Mouse (Mus musculus) left cerebral cortex, adult 8-10 months (tissue): Measurements from ENCODE around the gene Atp7b. TPM values are rescaled to one million over a fixed set of nuclear protein-coding genes. Genes with fewer than 3 reads are reported as not detected.

Source experiments
- DNase-seq, 2 experiments: peaks; one replicate each; pipeline ENCODE4 v3.0.0; 2022; ENCODE audit warnings: low spot score in 2 of 2
- total RNA-seq, 4 experiments: library from RNA; stranded (reverse); gene quantifications; 2 replicates each; pipeline ENCODE4 v1.2.4; 2022

The Atp7b gene
- 1 to 10 TPM; 2.0 to 2.3 (median 2.2) TPM for total RNA-seq

DNA sequence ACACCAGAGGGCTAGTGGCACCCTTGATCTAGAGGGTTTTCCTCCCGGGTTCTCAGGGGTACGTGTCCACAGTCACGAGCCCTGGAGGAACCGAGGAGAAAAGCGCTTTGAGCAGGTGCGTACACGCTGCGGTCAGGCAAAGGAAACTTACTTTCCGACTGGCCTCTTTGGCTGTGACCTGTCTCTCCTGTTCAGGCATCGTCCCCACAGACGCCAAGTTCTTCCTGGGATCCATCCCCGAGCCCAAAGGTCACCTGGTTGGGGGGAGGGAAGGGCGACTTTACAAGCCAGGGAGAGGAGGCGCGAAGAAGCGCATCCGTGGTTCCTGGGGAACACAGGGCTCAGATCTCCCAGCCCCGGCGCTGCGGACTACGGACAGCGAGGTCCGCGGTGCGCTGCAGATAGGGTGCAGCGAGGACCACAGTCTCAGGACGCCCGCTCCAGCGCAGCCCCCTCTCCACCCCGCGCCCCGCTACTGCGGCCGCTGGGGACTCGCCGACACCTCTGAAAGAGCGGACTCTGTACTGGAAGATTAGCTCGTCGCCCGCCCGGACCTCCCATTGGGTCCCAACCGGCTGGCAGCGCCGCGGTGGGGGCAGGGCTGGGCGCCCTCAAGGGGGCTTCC, at the start of gene Atp7b:
TSS of gene Atp7b (minus strand) at position 485 of the 625 bp plus-strand sequence.
- peak in 1 of 2 experiments; percentile 51 for DNase-seq

- no peak for DNase-seq
Measured at GRCm38 (mm10) chr8:22107020-22107419, 46.9 kb upstream of the Atp7b start.

DNA sequence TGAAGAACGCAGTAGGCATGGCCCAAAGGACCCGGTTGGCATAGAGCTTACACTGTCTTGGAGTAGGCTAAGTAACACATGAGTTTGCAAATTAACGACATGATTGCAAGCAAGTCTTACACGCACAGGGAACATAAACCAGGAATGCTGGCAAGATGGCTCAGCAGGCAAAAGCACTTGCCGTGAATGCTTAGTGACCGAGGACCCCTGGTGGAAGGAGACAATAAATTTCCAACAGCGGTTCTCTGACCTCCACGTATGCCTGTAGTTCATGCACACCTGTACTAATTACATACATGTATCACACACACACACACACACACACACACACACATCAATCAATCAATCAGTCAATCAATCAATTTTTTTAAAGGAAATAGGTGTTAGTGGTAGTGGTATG, 31.5 kb upstream of the Atp7b start:
- DNase-seq, result no peak

DNA sequence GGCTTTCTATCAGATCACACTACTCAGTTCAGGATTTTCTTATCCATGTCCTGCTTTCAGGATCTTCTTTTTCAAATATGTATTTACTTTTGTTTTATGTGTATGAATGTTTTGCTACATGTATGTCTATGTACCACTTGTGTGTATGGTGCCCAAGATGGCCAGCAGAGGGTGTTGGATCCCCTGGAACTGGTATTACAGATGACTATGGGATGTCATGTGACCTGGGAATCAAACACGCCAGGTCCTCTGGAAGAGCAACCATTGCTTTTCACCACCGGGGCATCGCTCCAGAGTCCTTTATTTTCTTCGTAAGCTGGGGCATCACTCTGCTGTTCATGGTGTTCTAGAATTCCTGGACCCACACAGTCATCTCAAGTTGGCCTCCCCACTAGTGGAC, 29.1 kb upstream of the Atp7b start:
- no peak for DNase-seq

DNA sequence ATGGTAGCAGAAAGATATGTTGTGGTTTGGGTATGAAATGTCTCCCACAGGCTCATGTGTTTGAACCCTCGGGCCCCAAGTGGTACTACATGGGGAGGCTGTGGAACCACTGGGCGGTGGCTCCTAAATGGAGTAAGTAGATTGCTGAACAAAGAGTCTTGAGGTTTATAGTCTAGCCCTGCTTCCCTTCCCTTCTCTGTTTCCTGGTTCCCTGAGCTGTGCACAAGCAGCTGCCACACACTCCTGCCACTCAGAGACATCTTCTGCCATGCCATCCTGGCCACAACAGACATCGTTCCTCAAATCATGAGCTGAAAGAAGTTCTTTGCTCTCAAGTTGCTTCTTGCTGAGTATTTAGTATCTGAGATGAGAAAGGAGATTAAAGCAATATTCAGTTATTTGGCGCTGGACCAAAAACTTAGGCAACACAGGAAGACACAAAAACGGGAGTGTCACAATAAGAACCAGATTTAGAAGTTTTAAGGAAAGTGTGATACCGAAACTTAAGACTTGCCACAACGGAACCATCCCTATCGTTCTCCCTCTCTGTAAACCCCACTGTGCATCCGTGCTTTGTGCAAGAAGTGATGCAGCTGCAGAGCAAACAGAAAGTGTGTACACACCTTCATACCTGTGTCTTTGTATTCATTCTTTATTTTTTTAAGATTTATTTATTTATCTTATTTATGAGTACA, 19.4 kb upstream of the Atp7b start:
- no peak for DNase-seq

- DNase-seq, result no peak
Measured at GRCm38 (mm10) chr8:22061126-22061525, 1.0 kb upstream of the Atp7b start.

GRCm38 (mm10) chr8:22060446-22060889, 363 bp upstream of the Atp7b start, which contains the start of gene Alg11:
Alg11 (plus strand) TSS chr8:22060721.
- DNase-seq, result peak; percentile 79 to 99

DNA sequence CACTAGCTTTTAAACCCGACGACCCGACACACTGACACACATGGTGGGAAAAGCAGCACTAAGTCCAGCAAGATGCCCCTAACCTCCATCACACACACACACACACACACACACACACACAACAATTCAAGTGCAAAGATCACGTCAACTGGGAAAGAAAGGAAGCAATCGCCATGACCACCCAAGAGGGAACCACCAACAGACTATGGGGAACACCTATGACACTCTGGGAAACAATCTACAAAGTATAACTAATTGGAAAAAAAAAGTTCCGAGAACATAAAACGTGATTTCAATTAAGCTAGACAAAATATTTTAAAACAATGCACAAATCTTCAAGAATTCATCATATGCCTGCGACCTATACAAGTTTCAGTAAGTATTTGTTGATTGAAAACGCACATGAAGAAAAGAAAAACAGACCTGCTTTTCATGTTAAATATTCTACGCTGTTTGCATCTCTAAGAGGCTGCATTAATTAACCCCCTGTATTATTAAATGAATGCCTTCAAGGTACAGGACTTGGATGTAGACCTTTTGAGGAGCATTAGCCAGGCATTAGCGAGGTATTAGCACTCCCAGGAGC, 859 bp downstream of the Atp7b start:
- no peak for DNase-seq

DNA sequence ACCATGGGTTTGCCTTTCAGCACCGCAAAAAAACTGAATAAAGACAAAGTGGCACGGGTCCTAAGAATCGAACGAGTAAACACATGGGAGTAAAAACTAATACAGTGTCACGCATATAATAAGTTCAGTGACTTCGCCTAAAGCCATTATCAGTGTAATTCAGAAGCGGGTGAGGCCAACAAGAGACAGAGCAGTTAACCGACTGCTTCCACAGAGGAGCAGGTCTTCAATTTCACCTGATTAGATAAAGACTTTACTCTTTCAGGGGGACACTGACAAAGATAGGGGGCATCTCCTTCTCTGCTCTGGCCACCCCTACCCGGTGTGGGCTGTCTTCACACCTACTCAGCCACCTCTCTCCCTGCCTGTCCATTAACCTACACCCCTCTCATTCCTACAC, 1.7 kb downstream of the Atp7b start:
- DNase-seq, result no peak

DNA sequence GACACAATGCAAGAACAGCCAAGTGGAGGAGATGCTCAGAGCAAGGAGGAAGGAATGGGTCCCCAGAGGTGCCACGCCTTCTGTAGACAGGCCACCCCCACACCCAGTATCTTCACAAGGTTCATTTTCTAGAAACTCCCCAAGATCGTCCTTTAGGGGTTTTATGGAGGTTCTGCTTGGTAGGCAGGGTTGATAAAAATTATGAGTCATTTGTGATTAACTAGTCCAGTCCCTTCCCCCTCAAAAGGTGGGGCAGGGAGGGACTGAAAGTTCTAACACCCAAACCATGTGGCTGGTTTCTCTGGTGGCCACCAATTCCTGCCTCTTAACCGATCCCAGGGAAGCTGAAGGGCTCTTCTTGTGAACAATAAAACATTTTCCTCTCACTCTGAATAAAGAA, 3.3 kb downstream of the Atp7b start:
- no peak for DNase-seq

GRCm38 (mm10) chr8:22055492-22055877, 4.6 kb downstream of the Atp7b start:
- no peak for DNase-seq

DNA sequence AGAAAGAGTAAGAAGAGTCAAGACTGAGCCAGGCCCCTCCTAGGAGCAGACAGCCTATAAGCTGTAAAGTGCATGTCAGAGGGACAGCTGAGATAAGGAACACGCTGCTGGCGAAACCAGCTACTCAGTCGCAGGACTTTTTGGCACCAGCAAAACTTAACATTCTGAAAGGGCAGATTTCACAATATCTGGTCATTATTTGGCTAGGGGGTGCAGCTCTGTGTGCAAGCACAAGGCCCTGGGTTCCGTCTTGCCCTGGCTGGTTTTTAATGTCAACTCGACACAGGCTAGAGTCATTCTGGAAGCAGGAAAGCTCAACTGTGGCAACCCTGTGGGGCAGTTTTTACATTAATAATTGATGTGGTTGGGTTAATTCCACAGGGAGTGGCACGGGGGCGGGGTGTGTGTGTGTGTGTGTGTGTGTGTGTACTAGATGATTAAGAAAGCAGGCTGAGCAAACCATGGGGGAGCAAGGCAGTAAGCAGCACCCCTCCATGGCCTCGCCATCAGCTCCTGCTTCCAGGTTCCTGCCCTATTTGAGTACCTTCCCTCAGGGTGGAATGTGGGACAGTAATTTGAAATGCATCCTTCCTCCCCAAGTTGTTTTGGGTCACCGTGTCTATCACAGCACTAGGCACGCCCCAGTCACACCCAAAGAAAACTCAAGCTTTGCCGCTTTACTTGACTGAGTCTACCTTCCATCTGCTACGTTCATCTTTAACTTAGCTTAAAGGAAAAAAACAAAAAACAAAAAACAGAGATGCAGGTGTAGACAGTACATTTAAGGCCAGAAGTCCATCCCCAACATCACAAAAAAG, 5.2 kb downstream of the Atp7b start:
- DNase-seq, result no peak

DNA sequence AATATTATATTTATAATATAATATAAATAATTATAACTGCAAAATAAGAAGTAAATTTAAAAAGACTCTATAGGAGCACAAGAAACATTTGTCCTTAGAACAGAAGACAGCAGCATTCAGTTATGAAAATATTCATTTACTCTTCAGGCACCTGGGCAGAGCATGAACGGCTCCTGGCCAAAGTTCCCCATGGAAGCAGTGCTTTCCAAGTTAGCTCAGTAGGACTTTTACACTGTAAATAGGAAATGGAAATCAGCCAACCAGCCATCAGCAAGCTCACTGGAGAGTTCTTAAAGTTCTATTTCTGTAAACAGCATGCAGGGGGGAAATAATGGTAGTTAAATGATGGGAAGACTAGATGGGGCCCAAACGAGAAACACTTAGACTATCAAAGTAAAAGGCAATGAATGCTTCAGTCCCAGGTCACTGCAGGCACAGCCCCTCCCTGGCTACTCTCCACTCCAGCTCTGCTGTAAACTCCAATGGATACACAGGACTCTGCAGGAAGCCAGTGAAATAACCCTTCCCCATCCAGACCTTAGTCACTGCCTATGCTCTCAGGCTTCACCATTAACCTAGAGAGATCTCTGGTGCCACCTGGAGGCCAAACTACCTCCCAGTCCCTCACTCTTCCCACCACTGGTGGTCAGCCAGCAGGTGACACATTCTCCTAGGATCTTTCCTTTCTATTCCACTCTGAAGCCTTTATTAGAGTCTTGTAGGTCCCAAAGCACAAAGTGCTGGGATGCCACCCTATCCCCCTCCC, 12.2 kb downstream of the Atp7b start:
- no peak for DNase-seq

DNA sequence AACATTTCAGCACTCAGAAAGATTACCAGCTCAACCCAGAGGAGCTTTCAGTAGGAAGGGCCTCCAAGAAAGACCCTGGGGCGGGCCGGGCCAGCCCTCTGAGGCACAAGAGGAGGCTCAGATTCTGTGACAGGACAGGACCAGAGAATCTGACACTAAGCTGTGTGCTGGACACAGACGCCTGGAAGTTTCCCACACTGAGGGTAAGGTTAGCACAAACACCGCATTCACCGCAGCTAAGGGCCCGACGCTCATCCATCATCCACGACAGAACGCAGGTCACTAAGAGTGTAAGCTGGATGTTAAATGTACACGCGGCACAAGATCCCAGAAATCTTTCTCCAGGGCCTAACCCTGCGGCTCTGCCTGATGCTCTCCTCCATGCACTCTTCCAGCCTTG, 16.4 kb downstream of the Atp7b start:
- no peak for DNase-seq

DNA sequence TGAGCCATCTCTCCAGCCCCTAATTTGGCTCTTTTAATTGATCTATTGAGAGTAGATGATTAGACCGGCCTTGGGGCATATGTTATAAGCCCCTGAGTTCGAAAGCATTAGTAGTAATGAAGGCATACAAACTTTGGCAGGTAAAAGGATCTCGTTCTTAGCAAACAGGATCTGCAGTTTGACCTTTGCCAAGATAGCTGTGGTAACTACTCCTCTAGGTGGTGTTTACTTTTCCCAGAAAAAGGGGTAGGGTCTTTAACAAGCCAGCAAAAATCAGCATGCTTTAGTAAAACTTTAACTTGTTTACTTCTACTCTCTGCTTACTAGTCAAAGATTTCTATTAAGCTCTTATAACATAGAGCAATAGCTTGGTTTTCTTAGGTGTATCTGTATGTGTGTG, 17.6 kb downstream of the Atp7b start:
- no peak for DNase-seq

DNA sequence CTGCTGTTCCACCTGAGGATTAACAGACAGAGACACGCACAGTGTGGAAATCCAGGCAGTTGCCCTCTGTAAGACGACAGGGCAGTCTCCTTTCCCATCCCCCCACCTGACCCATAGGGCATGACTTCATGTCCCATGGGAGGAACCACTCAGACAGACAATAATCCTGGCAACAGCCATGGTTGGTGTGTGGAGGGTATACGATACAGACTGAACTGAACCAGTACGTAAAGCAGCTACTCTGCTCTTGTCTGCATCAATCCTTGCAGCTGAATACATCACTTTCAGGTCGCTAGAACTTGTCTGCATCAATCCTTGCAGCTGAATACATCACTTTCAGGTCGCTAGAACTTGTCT, 20.0 kb downstream of the Atp7b start:
- DNase-seq, result no peak

- DNase-seq, result no peak
Measured at GRCm38 (mm10) chr8:22039468-22040152, 20.5 kb downstream of the Atp7b start.

DNA sequence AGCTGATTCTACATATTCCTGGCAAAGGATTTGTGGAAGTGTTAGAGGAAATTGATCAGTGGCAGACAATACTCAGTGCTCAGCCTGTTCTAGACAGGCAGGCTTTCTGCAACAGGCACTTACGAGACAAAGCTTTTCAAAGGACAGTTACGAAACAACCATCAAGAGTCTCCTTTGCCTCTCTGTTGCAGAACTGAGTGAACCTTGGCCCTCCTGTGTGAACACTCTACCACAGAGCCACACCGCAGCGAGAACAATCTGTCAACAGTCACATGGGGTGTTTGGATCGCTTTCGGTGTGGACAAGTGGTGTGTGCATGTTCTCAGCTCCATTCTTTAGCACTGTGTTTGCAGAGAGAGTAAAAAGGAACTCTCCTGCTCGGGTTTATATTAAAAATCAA, 23.1 kb downstream of the Atp7b start:
- no peak for DNase-seq

- no peak for DNase-seq
Measured at GRCm38 (mm10) chr8:22036137-22036536, 24.0 kb downstream of the Atp7b start.

- no peak for DNase-seq
Measured at GRCm38 (mm10) chr8:22030990-22031389, 29.1 kb downstream of the Atp7b start.

GRCm38 (mm10) chr8:22028973-22029372, 31.1 kb downstream of the Atp7b start:
- DNase-seq, result no peak
